Mouse (Mus musculus) E14TG2a.4 (cell line): ENCODE data around the gene Sptan1.
A peak's percentile ranks its signal among the peaks of the same experiment; 100 is the strongest.

Source experiments
- H3K27me3 ChIP-seq: 2 replicates; pipeline ENCODE4 v1.6.1; 2014; ENCODE audit warnings: low read length, control low read depth; ENCODE audit not compliant: insufficient read depth
- H3K36me3 ChIP-seq: 2 replicates; pipeline ENCODE4 v1.6.1; 2014; ENCODE audit warnings: low read length, control low read depth; ENCODE audit not compliant: insufficient read depth
- H3K4me1 ChIP-seq: replicated peaks from 2 replicates; pipeline ENCODE4 v1.6.1; 2014; ENCODE audit warnings: low read depth, low read length, control low read depth
- H3K4me3 ChIP-seq: replicated peaks from 2 replicates; pipeline ENCODE4 v1.5.1; 2014; ENCODE audit warnings: mild to moderate bottlenecking, low read length
- H3K9me3 ChIP-seq: 2 replicates; pipeline ENCODE4 v1.6.1; 2014; ENCODE audit warnings: low read length, control low read depth
- CTCF ChIP-seq: conservative IDR thresholded peaks from 2 replicates; pipeline ENCODE4 v1.5.1; 2014; ENCODE audit warnings: low read length
- NANOG ChIP-seq: IDR thresholded peaks from 2 replicates; pipeline ENCODE4 v1.6.1; 2014; ENCODE audit warnings: borderline replicate concordance, low read length, mixed read lengths
- POU5F1 ChIP-seq: IDR thresholded peaks from 2 replicates; pipeline ENCODE4 v1.6.1; 2014; ENCODE audit warnings: low read length, borderline replicate concordance

Gene Sptan1

DNA sequence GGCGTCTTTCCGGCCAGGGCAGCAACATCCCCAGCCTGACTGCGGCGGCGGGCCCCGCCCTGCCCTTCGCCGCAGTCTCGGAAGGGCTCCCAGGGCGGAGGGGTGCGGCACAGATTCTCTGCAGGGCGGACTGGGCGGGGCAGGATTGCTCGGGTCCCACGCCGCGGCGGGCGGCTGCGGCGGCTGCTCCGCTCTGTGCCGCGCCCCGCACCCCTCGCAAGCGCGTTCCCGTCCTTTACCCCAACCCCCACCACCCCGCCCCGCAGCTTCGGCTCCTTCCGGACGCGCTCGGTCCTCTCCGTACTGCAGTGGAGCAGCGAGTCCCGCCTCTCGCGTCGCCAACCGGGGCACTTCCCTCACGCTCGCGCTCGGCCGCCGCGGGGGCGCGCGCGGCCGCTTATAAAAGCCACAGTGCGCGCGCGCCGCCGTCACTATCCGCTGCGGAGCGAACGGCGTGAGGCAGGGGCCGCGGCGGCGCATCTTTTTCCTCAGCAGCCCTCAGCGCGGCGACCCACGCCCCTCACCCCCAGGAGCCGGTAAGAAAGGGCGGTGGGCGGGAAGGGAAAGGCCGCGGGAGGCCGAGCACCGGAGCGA lies at the start of gene Sptan1:
Gene Sptan1, plus strand, starts transcription at position 311 of the 594 bp plus-strand sequence.
- Histone ChIP-seq H3K27me3 (no peaks in the 10 kb centered on the region), H3K4me3 (peak within 1 kb of the TSS; percentile 93), H3K36me3 (peaks cover 35% of the 10 kb centered on the region), H3K9me3 (no peaks in the 10 kb centered on the region), H3K4me1 (peaks cover 76% of the 10 kb centered on the region)
- TF ChIP-seq CTCF (no peak), POU5F1 (no peak), NANOG (no peak)

- no peak for TF ChIP-seq POU5F1
- peaks cover 53% of the 10 kb centered on the region for H3K4me1 ChIP-seq
- no peaks in the 10 kb centered on the region for H3K27me3 ChIP-seq
- H3K4me3 ChIP-seq = no peak overlapping the region
- H3K36me3 ChIP-seq = peaks cover 99% of the 10 kb centered on the region
- no peaks in the 10 kb centered on the region for H3K9me3 ChIP-seq
These were observed 47.7 kb upstream of the Sptan1 start for GRCm38 (mm10) chr2:29917621-29918020.

GRCm38 (mm10) chr2:29922011-29922410 lies 43.3 kb upstream of the Sptan1 start:
- TF ChIP-seq POU5F1 = no peak
- H3K4me3 ChIP-seq = no peak overlapping the region

GRCm38 (mm10) chr2:29926542-29926941 lies 38.8 kb upstream of the Sptan1 start:
- no peaks in the 10 kb centered on the region for H3K9me3 ChIP-seq
- peaks cover 29% of the 10 kb centered on the region for H3K4me1 ChIP-seq
- H3K4me3 ChIP-seq = no peak overlapping the region
- H3K27me3 ChIP-seq = no peaks in the 10 kb centered on the region
- TF ChIP-seq CTCF (no peak), NANOG (no peak), POU5F1 (no peak)
- peaks cover 100% of the 10 kb centered on the region for H3K36me3 ChIP-seq

More at GRCm38 (mm10) chr2:29922011-29922410, 43.3 kb upstream of the Sptan1 start:
- H3K27me3 ChIP-seq = no peaks in the 10 kb centered on the region
- peaks cover 24% of the 10 kb centered on the region for H3K4me1 ChIP-seq
- H3K9me3 ChIP-seq = no peaks in the 10 kb centered on the region
- peaks cover 100% of the 10 kb centered on the region for H3K36me3 ChIP-seq

DNA sequence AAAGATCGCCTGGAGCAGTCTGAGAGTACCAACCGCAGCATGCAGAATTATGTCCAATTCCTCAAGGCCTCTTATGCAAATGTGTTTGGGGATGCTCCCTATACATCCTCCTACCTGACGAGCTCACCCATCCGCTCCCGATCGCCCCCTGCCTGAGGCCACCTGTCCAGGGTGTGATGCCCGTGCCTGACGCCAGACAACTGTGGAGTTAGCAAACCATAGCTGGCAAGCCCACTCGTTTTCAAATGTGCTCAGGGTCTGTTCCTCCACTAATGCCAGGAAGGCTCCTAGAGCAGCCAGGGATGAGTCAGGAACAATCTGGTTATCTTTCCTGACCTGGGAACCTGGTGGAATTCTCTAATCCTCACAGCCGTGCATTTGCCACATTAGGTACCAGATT lies 34.9 kb upstream of the Sptan1 start:
- no peaks in the 10 kb centered on the region for H3K27me3 ChIP-seq
- TF ChIP-seq CTCF (0 out of 2 replicates have a peak, but pooled peaks have one; percentile 4), NANOG (no peak)
- H3K4me3 ChIP-seq = no peak overlapping the region
- peaks cover 24% of the 10 kb centered on the region for H3K4me1 ChIP-seq
- H3K9me3 ChIP-seq = no peaks in the 10 kb centered on the region
- H3K36me3 ChIP-seq = peaks cover 64% of the 10 kb centered on the region

DNA sequence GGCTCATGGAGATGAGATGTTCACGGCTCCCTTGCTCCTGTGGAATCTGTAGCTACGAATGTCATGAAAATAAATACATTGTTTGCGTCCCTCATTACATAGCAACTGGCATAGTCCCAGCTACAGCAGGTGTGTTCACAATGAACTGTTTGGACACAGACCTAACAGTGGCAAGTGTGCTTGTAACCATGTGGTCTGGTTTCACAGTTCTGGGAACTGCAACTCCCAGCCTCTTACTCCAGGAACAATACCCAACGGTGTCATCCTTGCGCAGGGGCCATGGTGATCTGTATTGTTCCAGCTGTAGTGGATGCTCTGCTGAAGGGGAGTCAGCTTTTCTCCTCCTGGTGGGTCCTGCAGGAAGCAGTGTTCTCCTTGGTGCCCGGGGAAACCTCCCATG lies 34.2 kb upstream of the Sptan1 start:
- H3K9me3 ChIP-seq = no peaks in the 10 kb centered on the region
- no peaks in the 10 kb centered on the region for H3K27me3 ChIP-seq
- H3K36me3 ChIP-seq = peaks cover 58% of the 10 kb centered on the region
- no peak overlapping the region for H3K4me3 ChIP-seq
- no peak for TF ChIP-seq CTCF
- TF ChIP-seq NANOG = no peak
- no peak for TF ChIP-seq POU5F1
- peaks cover 25% of the 10 kb centered on the region for H3K4me1 ChIP-seq

DNA sequence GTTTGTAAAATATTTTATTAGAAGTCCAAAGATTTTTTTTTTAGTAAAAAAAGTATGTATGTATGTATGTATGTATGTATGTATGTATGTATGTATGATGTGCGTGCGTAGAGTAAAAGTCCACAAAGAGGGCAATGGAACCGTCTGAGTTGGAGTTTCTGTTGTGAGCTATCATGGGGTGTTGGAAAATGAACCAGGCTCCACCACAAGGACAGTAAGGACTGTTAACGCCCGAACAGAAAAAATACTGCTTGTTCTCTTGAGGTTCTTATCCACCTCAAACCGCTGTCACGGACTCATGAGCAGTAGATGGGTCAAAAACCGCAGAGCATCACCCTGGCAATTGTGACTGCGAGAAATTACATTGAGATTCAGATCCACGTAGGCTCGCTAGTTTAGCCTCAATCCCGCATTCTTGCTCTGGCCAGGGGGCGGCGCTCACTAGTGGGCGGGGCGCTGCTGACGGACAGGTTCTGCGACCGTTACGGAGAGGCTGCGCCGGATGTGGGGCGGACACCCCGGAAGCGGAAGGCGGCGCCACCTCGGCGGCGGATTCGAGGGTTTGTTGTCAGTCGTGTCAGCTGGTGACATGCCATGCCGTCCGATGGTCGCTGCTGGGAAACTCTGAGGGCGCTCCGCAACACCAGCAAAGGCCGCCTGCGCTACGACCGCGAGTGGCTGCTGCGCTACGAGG lies 30.3 kb upstream of the Sptan1 start, which contains the start of gene Gle1:
Gene Gle1, plus strand, starts transcription at position 521 of the 694 bp plus-strand sequence.
- Histone ChIP-seq H3K9me3 (no peaks in the 10 kb centered on the region), H3K36me3 (peaks cover 55% of the 10 kb centered on the region), H3K4me1 (peaks cover 41% of the 10 kb centered on the region), H3K27me3 (no peaks in the 10 kb centered on the region), H3K4me3 (peak within 1 kb of the TSS; percentile 99)
- TF ChIP-seq POU5F1 (no peak), NANOG (no peak), CTCF (0 out of 2 replicates have a peak, but pooled peaks have one; percentile 8)

GRCm38 (mm10) chr2:29940073-29940472 lies 25.3 kb upstream of the Sptan1 start:
- H3K36me3 ChIP-seq = peaks cover 84% of the 10 kb centered on the region
- H3K4me1 ChIP-seq = peaks cover 39% of the 10 kb centered on the region
- no peaks in the 10 kb centered on the region for H3K9me3 ChIP-seq
- no peaks in the 10 kb centered on the region for H3K27me3 ChIP-seq
- TF ChIP-seq POU5F1 = no peak
- H3K4me3 ChIP-seq = no peak overlapping the region

- Histone ChIP-seq H3K4me3 (no peak overlapping the region), H3K27me3 (no peaks in the 10 kb centered on the region), H3K36me3 (peaks cover 92% of the 10 kb centered on the region), H3K4me1 (peaks cover 45% of the 10 kb centered on the region), H3K9me3 (no peaks in the 10 kb centered on the region)
- no peak for TF ChIP-seq POU5F1
- no peak for TF ChIP-seq CTCF
- no peak for TF ChIP-seq NANOG
These were observed 24.5 kb upstream of the Sptan1 start for GRCm38 (mm10) chr2:29940826-29941225.
